Mouse (Mus musculus): ENCODE results near the gene Pgrmc2. TPM values are rescaled to one million over a fixed set of nuclear protein-coding genes. Genes with fewer than 3 reads are reported as not detected.

The Pgrmc2 gene
- polyA plus RNA-seq, 1 experiment from 2014 or later, result 44.2 TPM

DNA sequence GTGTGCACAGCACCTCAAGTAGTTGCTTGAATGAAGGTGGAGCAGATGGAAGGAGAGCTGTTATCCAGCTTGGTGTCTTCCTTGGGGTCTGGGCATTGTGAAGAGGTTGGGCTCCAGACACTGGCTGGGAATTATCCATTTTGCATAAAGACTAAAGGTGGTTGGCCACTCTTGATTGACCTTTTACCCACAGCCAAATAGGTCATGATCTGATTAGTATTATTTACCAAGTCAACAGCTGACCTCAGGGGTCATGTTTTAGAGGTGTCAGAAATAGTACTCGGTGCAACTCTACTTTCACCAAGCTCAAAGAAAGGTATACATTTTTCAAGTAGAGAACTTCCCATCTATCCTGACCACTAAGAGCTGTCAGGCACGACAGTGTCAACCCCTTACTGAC is 17.5 kb downstream of the Pgrmc2 start:
- WGBS, result 53% methylated on average over 2 of the region's 2 CpGs
- no peak overlapping the region for H3K27ac ChIP-seq
- no peaks in the 10 kb centered on the region for H3K27me3 ChIP-seq (replicated peaks)
- no peak; the same call in 1 of the 2 replicates for ATAC-seq (ENCODE audit: insufficient read depth, low FRiP score, low read depth)
- no peaks in the 10 kb centered on the region for H3K4me1 ChIP-seq
- H3K36me3 ChIP-seq, result peaks cover 18% of the 10 kb centered on the region; the same call in 1 of the 2 replicates
- no peak overlapping the region for H3K4me3 ChIP-seq (replicated peaks)
- no peak overlapping the region for H3K4me2 ChIP-seq
- H3K9me3 ChIP-seq, result no peaks in the 10 kb centered on the region
- H3K9ac ChIP-seq, result no peak overlapping the region

DNA sequence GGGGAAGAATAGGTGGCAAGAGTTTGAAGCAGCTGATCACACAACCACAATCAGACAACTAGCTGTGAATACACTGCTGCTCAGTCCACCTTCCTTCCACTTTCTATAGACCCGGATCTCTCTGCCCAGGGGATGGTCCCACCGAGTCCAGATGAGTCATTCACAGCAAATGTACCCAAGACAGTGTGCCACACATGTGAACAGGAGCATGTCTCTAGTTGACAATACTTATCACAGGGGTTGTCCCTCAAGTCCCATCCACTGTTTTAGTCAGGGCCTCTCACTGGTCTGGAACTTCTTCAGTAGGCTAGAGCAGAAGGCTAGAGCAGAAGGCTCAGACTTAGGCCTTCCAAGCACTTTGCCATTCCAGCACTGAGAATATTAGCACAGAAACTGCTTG is 20.1 kb downstream of the Pgrmc2 start:
- no peaks in the 10 kb centered on the region for H3K27me3 ChIP-seq (replicated peaks)
- peaks cover 18% of the 10 kb centered on the region; the same call in 1 of the 2 replicates for H3K36me3 ChIP-seq
- H3K27ac ChIP-seq, result no peak overlapping the region
- 94% methylated on average over 2 of the region's 2 CpGs for WGBS
- H3K4me1 ChIP-seq, result no peaks in the 10 kb centered on the region
- no peak for ATAC-seq (ENCODE audit: insufficient read depth, low FRiP score, low read depth)
- no peak overlapping the region for H3K9ac ChIP-seq
- H3K4me3 ChIP-seq (replicated peaks), result no peak overlapping the region
- no peak overlapping the region for H3K4me2 ChIP-seq
- H3K9me3 ChIP-seq, result no peaks in the 10 kb centered on the region

DNA sequence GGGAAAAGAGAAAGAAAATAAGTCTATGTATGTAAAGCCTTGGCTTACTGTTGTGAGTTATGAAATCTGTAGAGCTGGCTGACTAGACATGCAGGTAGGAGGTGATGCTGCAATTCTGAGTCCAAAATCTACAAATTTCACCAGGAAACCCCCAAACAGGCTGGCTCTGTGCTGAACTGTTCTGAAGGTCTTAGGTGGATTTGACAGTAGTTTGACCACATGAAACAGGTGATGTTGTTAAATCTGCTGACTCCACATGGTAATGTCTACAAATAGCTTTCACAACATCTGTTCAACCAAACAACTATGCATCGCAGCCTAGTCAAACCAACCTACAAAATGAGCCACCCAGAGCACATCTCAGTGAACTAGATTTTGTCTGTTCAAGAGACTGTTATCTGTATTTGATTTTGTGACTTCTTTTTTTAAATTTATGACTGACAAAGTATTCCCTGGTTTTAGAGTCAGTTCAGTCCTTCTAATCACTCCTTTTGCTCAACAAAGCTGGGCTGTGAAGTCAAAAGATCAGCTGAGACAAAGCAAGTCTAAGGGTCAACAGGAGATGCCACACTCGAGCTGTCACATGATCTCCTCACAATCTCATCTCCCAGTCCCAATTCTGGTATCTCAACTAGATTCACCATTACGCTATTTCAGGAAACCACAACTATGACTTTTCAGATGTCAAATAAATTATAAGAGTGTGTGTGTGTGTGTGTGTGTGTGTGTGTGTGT is 20.8 kb downstream of the Pgrmc2 start:
- 77% methylated on average over 3 of the region's 3 CpGs for WGBS
- H3K9ac ChIP-seq, result no peak overlapping the region

DNA sequence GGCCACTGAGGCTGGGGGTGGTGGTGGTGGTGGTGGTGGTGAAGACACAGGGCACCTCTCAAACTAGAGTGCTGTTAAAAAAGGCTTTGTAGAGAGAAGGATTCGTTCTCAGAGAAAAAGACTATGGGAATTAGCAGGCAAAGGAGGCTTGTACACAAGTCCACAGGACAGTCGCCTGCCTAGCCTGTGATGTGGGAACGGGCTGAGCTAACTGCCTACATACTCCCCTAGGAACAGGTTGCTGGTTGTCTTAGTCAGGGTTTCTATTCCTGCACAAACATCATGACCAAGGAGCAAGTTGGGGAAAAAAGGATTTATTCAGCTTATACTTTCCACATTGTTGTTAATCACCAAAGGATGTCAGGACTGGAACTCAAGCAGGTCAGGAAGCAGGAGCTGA is 23.6 kb downstream of the Pgrmc2 start:
- no peak for ATAC-seq (ENCODE audit: insufficient read depth, low FRiP score, low read depth)
- Histone ChIP-seq H3K27ac (no peak overlapping the region), H3K27me3 (replicated peaks) (no peaks in the 10 kb centered on the region), H3K9ac (no peak overlapping the region), H3K4me2 (no peak overlapping the region), H3K36me3 (0 out of 2 replicates have a peak, but pooled peaks cover 6% of the 10 kb centered on the region), H3K9me3 (no peaks in the 10 kb centered on the region), H3K4me3 (replicated peaks) (no peak overlapping the region), H3K4me1 (no peaks in the 10 kb centered on the region)
- 85% methylated on average over 3 of the region's 3 CpGs for WGBS

More for the DNA sequence above, 20.8 kb downstream of the Pgrmc2 start:
- no peak overlapping the region for H3K4me3 ChIP-seq (replicated peaks)
- no peak overlapping the region for H3K27ac ChIP-seq
- H3K27me3 ChIP-seq (replicated peaks), result no peaks in the 10 kb centered on the region
- H3K36me3 ChIP-seq, result peaks cover 15% of the 10 kb centered on the region; the same call in 1 of the 2 replicates
- no peaks in the 10 kb centered on the region for H3K4me1 ChIP-seq
- ATAC-seq (ENCODE audit: insufficient read depth, low FRiP score, low read depth), result no peak
- H3K9me3 ChIP-seq, result no peaks in the 10 kb centered on the region
- no peak overlapping the region for H3K4me2 ChIP-seq

DNA sequence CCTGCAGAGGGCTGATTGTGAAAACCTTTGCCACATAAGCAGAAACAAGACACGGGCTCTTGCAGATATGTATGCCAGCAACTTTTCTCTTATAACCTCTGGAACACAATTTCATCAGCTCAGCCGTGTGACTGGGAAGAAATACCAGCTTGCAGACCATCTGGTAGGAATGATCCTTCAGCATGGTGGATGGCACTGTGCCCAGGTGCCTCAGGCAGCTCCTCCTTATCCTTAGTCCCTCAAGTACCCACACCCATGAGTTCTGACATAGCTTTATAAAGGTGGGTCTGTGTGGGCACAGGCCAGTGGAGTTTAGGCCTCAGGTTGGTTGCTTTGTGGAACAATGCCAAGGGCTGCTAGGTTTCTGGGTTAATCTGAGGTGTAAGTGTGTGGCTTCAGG is 24.5 kb downstream of the Pgrmc2 start:
- 86% methylated on average over 2 of the region's 2 CpGs for WGBS
- Histone ChIP-seq H3K27me3 (replicated peaks) (no peaks in the 10 kb centered on the region), H3K27ac (no peak overlapping the region), H3K36me3 (no peaks in the 10 kb centered on the region), H3K4me1 (no peaks in the 10 kb centered on the region), H3K4me3 (replicated peaks) (no peak overlapping the region), H3K9ac (no peak overlapping the region), H3K9me3 (no peaks in the 10 kb centered on the region), H3K4me2 (no peak overlapping the region)
- ATAC-seq (ENCODE audit: insufficient read depth, low FRiP score, low read depth), result no peak

DNA sequence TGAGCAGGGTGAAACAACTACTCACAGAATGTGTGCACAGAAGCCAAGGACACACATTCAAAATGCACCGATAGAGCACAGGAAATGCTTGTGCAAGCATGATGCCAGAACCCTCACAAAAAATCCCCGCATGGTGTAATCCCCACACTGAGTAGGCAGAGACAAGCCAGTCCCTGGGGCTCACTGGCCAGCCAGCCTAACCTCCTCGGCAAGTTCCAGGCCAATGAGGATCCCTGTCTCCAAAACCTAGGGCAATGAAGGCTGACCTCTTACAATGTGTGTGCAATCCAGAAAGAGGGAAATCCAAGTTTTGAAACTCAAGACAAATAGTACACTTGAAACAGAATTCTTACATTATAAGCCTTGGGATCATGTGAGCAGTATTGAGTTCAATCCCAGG is 29.5 kb downstream of the Pgrmc2 start:
- Histone ChIP-seq H3K36me3 (no peaks in the 10 kb centered on the region), H3K27me3 (replicated peaks) (no peaks in the 10 kb centered on the region), H3K4me1 (no peaks in the 10 kb centered on the region), H3K4me3 (replicated peaks) (no peak overlapping the region), H3K27ac (no peak overlapping the region), H3K9me3 (no peaks in the 10 kb centered on the region), H3K4me2 (no peak overlapping the region), H3K9ac (no peak overlapping the region)
- WGBS, result 83% methylated on average over 3 of the region's 3 CpGs
- ATAC-seq (ENCODE audit: insufficient read depth, low FRiP score, low read depth), result no peak

DNA sequence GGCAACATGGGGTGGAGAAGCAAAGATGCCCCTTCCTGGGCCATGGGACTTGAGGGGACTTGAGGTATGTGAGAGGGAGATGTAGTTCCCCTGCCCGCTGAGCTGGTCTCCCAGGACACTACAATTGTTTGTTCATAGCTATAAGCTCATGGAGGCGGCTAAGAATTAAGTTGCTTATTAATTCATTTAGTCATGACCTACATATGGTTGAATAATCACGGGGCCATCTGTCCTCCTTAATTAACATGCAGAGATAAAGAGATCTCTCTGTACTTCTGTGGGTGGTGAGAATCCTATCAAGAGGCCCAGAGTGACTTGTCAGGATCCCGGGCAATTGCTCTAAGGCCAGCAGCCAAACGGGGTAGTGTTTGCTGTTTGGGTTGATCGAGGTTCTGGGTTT is 35.0 kb downstream of the Pgrmc2 start:
- no peak overlapping the region for H3K27ac ChIP-seq
- no peak overlapping the region for H3K9ac ChIP-seq
- H3K9me3 ChIP-seq, result no peaks in the 10 kb centered on the region
- no peak overlapping the region for H3K4me2 ChIP-seq
- H3K27me3 ChIP-seq (replicated peaks), result no peaks in the 10 kb centered on the region
- ATAC-seq (ENCODE audit: insufficient read depth, low FRiP score, low read depth), result no peak
- H3K4me3 ChIP-seq (replicated peaks), result no peak overlapping the region
- H3K36me3 ChIP-seq, result no peaks in the 10 kb centered on the region
- H3K4me1 ChIP-seq, result no peaks in the 10 kb centered on the region
- 81% methylated on average over 6 of the region's 6 CpGs for WGBS

DNA sequence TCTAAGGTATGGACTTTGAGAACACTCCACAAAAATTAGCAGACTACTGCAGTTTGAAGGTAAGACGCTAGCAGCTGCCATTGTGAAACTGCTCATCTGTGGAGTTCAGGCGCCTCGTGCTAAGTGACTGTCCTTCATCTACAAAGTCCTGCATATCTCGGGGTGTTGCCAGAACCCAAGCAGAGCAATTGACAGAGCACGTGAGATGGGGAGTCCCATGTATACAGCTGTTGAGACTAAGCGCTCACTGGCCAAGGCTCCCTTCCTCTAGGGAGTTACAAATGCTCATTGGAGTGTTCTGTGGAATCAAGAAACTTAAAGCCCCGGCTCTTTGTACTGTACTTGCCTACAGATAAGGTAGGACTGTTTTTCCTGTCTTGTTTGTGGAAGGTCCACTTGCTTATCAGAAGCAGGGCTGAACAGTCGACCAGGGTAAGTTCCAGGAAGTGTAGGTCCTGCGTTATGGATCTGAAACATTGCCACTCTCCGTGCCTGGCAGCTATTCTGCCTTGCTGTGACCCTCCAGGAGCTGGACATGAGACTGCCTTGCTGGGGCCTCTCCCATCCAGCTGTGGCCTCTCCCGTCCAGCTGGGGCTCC is 39.0 kb downstream of the Pgrmc2 start:
- Histone ChIP-seq H3K4me2 (no peak overlapping the region), H3K27ac (no peak overlapping the region), H3K9ac (no peak overlapping the region), H3K4me3 (replicated peaks) (no peak overlapping the region), H3K36me3 (no peaks in the 10 kb centered on the region), H3K27me3 (replicated peaks) (no peaks in the 10 kb centered on the region), H3K9me3 (no peaks in the 10 kb centered on the region), H3K4me1 (no peaks in the 10 kb centered on the region)
- peak; percentile 77 for ATAC-seq (ENCODE audit: insufficient read depth, low FRiP score, low read depth)
- 50% methylated on average over 11 of the region's 11 CpGs for WGBS

DNA sequence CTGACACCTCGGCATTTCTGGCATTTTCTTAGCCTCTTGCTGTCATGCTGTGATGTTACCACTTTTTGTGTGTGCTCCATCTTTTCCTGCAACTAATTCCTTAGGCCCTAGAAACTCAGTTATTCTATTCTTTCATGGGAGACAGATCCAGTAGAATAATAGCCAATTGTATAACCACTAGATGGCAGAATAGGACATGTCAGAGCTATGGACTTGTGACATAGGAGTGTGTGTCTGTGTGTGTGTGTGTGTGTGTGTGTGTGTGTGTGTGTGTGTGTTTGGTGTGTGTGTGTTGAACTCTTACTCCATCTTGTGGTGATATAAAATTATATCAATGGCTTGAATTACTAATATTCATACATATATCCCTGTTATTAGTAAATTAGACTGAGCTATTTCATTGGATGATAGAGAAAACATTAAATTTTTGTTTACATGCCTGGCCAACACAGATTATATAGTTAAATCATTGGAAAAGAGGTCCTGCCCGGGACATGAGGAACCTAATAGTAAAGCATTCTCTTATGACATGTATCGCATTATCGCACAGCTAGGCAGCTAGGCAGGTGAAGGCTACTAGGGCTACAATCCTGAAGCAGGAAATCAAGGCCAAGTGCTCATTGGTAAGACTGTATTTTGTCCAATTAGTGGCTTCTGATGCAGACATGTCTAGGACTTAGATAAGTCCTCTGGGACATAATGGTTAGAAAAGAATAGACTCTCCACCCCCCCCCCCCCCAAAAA is 40.5 kb downstream of the Pgrmc2 start:
- no peak for ATAC-seq (ENCODE audit: insufficient read depth, low FRiP score, low read depth)

DNA sequence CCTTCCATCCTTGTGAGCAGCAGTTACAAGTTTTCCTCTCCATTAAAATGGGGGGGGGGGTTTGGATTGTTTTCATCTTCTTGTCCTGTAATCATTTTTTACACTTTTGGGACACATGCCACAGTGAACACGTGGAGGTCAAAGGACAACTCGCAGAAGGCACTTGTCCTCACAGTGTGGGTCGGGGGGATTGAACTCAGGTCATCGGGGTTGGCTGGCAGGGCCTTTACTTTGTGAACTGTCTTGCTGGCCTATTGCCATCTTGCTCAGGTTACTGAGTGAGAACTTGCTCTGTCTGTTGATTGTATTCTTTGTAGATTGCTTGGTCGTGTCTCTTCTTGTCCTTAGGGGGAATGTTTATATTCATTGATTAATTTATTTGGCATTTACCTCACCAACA is 41.6 kb downstream of the Pgrmc2 start:
- H3K9me3 ChIP-seq, result no peaks in the 10 kb centered on the region
- H3K36me3 ChIP-seq, result no peaks in the 10 kb centered on the region
- no peak overlapping the region for H3K4me3 ChIP-seq (replicated peaks)
- H3K27me3 ChIP-seq (replicated peaks), result no peaks in the 10 kb centered on the region
- 48% methylated on average over 5 of the region's 5 CpGs for WGBS
- no peak overlapping the region for H3K9ac ChIP-seq
- no peak for ATAC-seq (ENCODE audit: insufficient read depth, low FRiP score, low read depth)
- no peaks in the 10 kb centered on the region for H3K4me1 ChIP-seq
- no peak overlapping the region for H3K4me2 ChIP-seq
- no peak overlapping the region for H3K27ac ChIP-seq

More for the DNA sequence above, 40.5 kb downstream of the Pgrmc2 start:
- Histone ChIP-seq H3K36me3 (no peaks in the 10 kb centered on the region), H3K4me2 (no peak overlapping the region), H3K27ac (no peak overlapping the region), H3K9ac (no peak overlapping the region), H3K9me3 (no peaks in the 10 kb centered on the region), H3K4me3 (replicated peaks) (no peak overlapping the region), H3K27me3 (replicated peaks) (no peaks in the 10 kb centered on the region), H3K4me1 (no peaks in the 10 kb centered on the region)
- WGBS, result 77% methylated on average over 4 of the region's 4 CpGs

DNA sequence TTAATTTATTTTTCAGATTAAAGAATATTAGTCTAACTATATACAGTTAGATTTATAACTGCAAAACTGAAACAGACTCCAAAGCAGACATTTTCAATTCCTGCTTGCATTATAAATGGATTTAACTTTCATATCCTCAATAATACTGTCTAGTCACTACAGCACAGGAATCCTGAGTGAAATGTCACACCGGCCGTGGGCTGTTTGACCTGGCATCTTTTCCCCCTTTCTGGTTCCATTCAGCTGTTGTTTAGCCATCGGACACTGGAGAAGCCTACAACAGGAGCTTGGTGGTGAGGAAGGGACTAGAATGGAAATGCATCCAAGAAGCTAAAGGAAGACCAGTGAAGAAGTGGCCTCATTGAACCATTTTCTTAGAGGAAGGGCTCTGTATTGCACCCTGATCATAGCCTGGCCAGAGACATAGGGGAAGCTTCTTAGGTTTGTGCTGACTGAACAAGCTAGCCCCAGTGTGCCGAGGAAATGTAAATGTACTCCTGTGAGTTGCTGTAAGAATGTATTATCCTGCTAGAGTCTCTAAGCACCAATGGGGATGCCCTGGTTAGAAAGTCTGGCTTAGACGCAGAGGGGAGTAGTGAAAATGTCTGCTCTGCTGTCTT is 44.4 kb downstream of the Pgrmc2 start:
- no peak for ATAC-seq (ENCODE audit: insufficient read depth, low FRiP score, low read depth)
- H3K27ac ChIP-seq, result no peak overlapping the region
- H3K9ac ChIP-seq, result no peak overlapping the region
- no peaks in the 10 kb centered on the region for H3K36me3 ChIP-seq
- no peaks in the 10 kb centered on the region for H3K4me1 ChIP-seq
- H3K4me3 ChIP-seq (replicated peaks), result no peak overlapping the region
- WGBS, result 74% methylated on average over 5 of the region's 5 CpGs
- H3K9me3 ChIP-seq, result no peaks in the 10 kb centered on the region
- H3K27me3 ChIP-seq (replicated peaks), result no peaks in the 10 kb centered on the region
- H3K4me2 ChIP-seq, result no peak overlapping the region

All from stomach, embryonic 15.5 days (tissue).